Mouse (Mus musculus) stomach, postnatal 0 days (tissue): ENCODE results near the gene Tigd4.

Experiments
- CTCF ChIP-seq: IDR thresholded peaks from 2 replicates; pipeline ENCODE4 v1.5.1; 2016; ENCODE audit warnings: antibody characterized with exemption, low read depth, mild to moderate bottlenecking, moderate library complexity
- EP300 ChIP-seq: optimal IDR thresholded peaks from 2 replicates; pipeline ENCODE3; 2016; ENCODE audit warnings: antibody characterized with exemption

GRCm38 (mm10) chr3:84563415-84563814, 30.0 kb upstream of the Tigd4 start:
- TF ChIP-seq CTCF = no peak
- no peak for TF ChIP-seq EP300
